Mouse (Mus musculus) G1E (cell line): ENCODE measurements around the gene Triobp.
"Not testable (repeated sequence)": the region's sequence is repeated elsewhere in the genome, so short reads cannot be mapped to it uniquely, and the experiment has no call there.

Experiments
- CTCF ChIP-seq: IDR thresholded peaks from 2 replicates; pipeline ENCODE4 v1.5.1; 2012; ENCODE audit warnings: low read depth, low read length, inconsistent platforms, mixed read lengths
- GATA1 ChIP-seq: IDR thresholded peaks from 2 replicates; pipeline ENCODE4 v1.6.1; 2012; ENCODE audit warnings: borderline replicate concordance, low read length, inconsistent platforms, mixed read lengths
- POLR2AphosphoS5 ChIP-seq: IDR thresholded peaks from 2 replicates; pipeline ENCODE4 v1.6.1; 2012; ENCODE audit warnings: low read depth, low read length, inconsistent platforms; ENCODE audit not compliant: insufficient replicate concordance
- TAL1 ChIP-seq: conservative IDR thresholded peaks from 2 replicates; pipeline ENCODE4 v1.6.1; 2012; ENCODE audit warnings: low read depth, low read length, inconsistent platforms, mixed read lengths

DNA sequence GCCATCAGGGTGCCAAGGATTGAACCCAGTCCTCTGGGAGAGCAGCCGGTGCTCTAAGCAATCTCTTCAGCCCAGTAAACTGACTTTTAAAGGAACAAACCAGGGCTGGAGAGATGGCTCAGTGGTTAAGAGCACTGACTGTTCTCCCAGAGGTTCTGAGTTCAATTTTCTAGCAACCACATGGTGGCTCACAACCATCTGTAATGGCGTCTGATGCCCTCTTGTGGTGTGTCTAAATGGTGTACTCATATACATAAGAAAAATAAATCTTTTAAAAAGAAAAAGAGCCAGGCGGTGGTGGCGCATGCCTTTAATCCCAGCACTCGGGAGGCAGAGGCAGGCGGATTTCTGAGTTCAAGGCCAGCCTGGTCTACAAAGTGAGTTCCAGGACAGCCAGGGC lies 60.3 kb downstream of the Triobp start:
- not testable (repeated sequence) for TF ChIP-seq CTCF, TAL1, GATA1, POLR2AphosphoS5
